Mouse (Mus musculus): ENCODE measurements around the gene Hrh3. TPM values are rescaled to one million over a fixed set of nuclear protein-coding genes. Genes with fewer than 3 reads are reported as not detected.
A peak's percentile ranks its signal among the peaks of the same experiment; 100 is the strongest.

Hrh3 gene
- polyA plus RNA-seq, 1 experiment from 2014 or later: 0.09 TPM

DNA sequence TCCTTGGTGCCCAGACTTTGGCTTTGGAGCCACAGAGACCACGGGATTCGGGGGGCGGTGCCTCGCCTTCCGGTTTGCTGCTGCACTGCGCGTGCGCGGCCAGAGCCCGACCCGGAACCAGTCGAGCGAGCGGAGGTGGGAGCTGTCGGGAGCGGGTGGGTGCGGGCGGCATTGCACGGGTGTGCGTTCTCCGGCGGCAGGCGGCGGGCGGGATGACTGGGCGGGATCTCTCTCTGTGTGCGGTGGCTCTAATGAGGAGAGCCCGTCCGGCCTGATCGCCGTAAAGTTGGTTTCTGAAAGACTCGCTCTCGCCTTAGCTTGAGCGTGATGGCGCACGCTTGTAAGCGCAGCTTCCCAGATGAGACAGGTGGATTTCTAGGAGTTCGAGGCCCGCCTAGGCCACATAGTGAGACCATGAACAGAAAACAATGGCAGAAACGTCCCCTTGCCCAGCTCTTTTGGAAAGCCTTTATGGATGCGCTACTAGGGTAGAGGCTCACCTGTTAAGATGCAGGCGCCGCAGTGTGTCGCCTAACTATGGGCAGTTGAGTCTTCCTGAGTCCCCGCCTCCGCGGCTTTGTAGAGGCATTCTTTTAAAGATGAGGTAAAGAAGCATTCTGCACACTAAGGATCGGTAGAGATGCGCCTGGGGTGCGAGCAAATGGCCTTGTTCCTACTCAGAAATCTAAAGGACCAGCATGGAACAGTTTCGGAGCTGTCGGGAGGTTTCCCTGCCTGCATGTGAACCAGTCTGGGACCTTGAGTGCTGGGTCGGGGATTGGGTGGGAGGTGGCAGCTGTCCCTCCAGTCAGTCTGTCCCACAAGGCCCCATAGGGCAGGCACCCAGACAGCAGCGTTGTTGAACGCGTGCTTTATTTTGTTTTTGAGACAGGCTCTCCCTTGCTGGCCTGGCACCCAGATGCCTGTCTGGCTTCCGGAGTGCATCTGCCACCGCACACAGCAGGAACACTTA lies 33.5 kb downstream of the Hrh3 start, which contains the start of gene Mtg2:
Mtg2 (plus strand) TSS at position 108 of the 973 bp plus-strand sequence.
- no peaks in the 10 kb centered on the region for H3K27me3 ChIP-seq (replicated peaks; ENCODE audit: control insufficient read depth, insufficient read depth, low read length)
- peak within 1 kb of the TSS; percentile 74 for H3K9ac ChIP-seq (ENCODE audit: low read depth, low read length)
- H3K4me2 ChIP-seq (ENCODE audit: low read depth, low read length): peak within 1 kb of the TSS; percentile 77
- H3K4me3 ChIP-seq (ENCODE audit: low read length): peak within 1 kb of the TSS; percentile 69
- H3K27ac ChIP-seq (ENCODE audit: low read length): peak within 1 kb of the TSS; percentile 58
- no peaks in the 10 kb centered on the region for H3K9me3 ChIP-seq (ENCODE audit: control insufficient read depth, low read length)
- WGBS: 5% methylated on average over 58 of the region's 58 CpGs
- H3K36me3 ChIP-seq (ENCODE audit: control insufficient read depth, insufficient read depth, low read length): 0 out of 2 replicates have a peak, but pooled peaks cover 3% of the 10 kb centered on the region
- peaks cover 8% of the 10 kb centered on the region for H3K4me1 ChIP-seq (ENCODE audit: control insufficient read depth, insufficient read depth, low read length)
- peak; percentile 98 for ATAC-seq

DNA sequence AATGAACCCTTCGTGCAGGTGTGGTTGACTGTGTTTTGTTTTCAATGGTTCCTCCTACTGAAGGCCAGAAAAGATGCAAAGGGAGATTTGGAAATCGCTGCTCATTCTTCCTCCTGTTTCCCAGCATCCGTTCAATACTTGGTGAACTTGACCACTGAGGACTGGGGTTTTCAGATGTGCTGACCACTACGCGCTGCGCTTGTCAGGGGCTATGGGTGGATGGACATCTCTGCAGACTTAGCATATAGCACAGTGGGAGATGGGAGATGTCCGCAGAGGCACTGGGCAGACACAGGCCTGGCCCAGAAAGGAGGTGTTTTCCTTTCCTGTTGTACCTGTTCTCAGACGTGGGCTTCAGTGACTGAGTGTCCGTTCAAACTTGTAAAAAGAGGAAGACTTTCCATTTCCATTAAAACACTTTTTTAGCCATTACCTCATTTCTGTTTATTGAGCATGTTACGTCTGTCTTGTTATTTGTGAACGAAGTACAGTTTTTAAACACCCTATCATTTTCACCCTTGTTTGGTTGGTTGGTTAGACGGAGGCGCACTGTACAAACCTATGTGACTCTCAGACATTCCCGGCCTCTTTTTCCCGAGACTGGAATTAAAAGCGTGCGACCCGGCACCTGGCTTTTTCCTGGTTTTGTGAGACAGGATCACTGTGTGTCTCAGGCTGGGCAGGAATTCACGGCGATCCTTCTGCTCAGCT lies 34.4 kb downstream of the Hrh3 start:
- ATAC-seq: peak; percentile 77
- peak overlapping the region; percentile 69 for H3K4me3 ChIP-seq (ENCODE audit: low read length)
- 0 out of 2 replicates have a peak, but pooled peaks cover 3% of the 10 kb centered on the region for H3K36me3 ChIP-seq (ENCODE audit: control insufficient read depth, insufficient read depth, low read length)
- peaks cover 8% of the 10 kb centered on the region for H3K4me1 ChIP-seq (ENCODE audit: control insufficient read depth, insufficient read depth, low read length)
- WGBS: 31% methylated on average over 20 of the region's 20 CpGs
- peak overlapping the region; percentile 74 for H3K9ac ChIP-seq (ENCODE audit: low read depth, low read length)
- peak overlapping the region; percentile 58 for H3K27ac ChIP-seq (ENCODE audit: low read length)
- peak overlapping the region; percentile 77 for H3K4me2 ChIP-seq (ENCODE audit: low read depth, low read length)
- H3K9me3 ChIP-seq (ENCODE audit: control insufficient read depth, low read length): no peaks in the 10 kb centered on the region
- no peaks in the 10 kb centered on the region for H3K27me3 ChIP-seq (replicated peaks; ENCODE audit: control insufficient read depth, insufficient read depth, low read length)

DNA sequence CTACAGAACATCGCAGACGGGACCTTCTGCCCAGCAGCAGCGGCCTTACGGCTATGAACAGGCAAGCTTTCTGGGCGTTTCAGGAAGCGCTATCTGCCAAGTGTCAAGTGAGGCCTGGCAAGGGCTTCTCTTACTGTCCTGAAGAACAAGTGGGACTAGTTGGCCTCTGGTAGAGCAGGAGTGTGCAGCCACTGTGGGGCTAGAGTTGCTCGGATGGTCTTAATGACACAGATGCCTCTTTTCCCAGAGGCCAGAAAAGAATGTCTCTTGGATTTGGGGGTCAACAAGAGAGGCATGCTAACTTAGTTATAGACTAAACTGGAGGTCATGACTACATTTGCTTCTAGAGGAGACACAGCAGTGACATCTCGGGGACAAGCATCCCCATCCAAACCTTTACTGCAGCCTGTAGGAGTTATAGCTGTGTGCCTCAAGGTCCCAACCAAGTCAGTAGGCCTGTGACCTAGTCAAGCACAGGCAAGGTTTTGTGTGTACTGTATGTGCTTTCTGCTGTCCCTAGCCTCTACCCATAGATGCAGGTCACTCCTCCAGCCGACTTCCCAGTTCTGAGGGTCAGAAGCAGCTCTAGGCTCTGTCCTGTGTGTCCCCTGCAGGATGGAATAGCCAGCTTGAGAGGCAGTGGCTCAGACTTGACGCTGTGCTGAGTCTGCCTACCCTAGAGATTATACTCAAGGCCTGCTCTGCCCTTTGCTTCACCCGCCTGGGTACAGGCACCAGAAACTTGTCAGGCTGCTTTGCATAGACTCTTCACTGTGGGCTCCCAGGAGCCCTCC lies 40.8 kb downstream of the Hrh3 start:
- ATAC-seq: no peak
- WGBS: 95% methylated on average over 11 of the region's 11 CpGs
- H3K36me3 ChIP-seq (ENCODE audit: control insufficient read depth, insufficient read depth, low read length): peaks cover 3% of the 10 kb centered on the region; the same call in 1 of the 2 replicates

DNA sequence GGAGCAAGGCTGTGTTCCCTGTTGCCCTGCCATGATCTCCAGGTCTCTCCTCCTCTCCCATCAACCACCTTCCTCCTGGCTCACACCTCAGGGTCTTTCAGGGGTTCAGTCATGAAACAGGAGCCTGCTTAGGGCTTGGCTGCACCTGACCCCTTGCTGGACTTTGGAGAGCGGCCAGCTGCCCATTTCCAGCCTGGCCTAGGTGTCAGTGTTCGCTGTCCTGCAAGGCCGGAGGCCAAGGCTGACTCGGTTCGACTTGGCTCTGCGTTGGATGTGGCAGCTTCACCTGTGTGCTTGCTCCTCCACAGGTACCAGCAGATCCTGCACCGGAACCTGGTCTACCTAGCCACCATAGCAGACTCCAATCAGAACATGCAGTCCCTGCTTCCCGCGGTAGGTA lies 51.3 kb downstream of the Hrh3 start:
- Histone ChIP-seq H3K4me1 (ENCODE audit: control insufficient read depth, insufficient read depth, low read length) (no peaks in the 10 kb centered on the region), H3K36me3 (ENCODE audit: control insufficient read depth, insufficient read depth, low read length) (peaks cover 9% of the 10 kb centered on the region; the same call in 1 of the 2 replicates), H3K9me3 (ENCODE audit: control insufficient read depth, low read length) (no peaks in the 10 kb centered on the region), H3K27me3 (replicated peaks; ENCODE audit: control insufficient read depth, insufficient read depth, low read length) (no peaks in the 10 kb centered on the region), H3K9ac (ENCODE audit: low read depth, low read length) (no peak overlapping the region), H3K4me2 (ENCODE audit: low read depth, low read length) (no peak overlapping the region), H3K27ac (ENCODE audit: low read length) (no peak overlapping the region), H3K4me3 (ENCODE audit: low read length) (no peak overlapping the region)
- 94% methylated on average over 9 of the region's 9 CpGs for WGBS
- ATAC-seq: no peak

More for the DNA sequence above, 40.8 kb downstream of the Hrh3 start:
- no peaks in the 10 kb centered on the region for H3K4me1 ChIP-seq (ENCODE audit: control insufficient read depth, insufficient read depth, low read length)
- H3K27me3 ChIP-seq (replicated peaks; ENCODE audit: control insufficient read depth, insufficient read depth, low read length): no peaks in the 10 kb centered on the region
- H3K9ac ChIP-seq (ENCODE audit: low read depth, low read length): no peak overlapping the region
- H3K9me3 ChIP-seq (ENCODE audit: control insufficient read depth, low read length): no peaks in the 10 kb centered on the region
- H3K4me3 ChIP-seq (ENCODE audit: low read length): no peak overlapping the region
- H3K4me2 ChIP-seq (ENCODE audit: low read depth, low read length): no peak overlapping the region
- H3K27ac ChIP-seq (ENCODE audit: low read length): no peak overlapping the region

DNA sequence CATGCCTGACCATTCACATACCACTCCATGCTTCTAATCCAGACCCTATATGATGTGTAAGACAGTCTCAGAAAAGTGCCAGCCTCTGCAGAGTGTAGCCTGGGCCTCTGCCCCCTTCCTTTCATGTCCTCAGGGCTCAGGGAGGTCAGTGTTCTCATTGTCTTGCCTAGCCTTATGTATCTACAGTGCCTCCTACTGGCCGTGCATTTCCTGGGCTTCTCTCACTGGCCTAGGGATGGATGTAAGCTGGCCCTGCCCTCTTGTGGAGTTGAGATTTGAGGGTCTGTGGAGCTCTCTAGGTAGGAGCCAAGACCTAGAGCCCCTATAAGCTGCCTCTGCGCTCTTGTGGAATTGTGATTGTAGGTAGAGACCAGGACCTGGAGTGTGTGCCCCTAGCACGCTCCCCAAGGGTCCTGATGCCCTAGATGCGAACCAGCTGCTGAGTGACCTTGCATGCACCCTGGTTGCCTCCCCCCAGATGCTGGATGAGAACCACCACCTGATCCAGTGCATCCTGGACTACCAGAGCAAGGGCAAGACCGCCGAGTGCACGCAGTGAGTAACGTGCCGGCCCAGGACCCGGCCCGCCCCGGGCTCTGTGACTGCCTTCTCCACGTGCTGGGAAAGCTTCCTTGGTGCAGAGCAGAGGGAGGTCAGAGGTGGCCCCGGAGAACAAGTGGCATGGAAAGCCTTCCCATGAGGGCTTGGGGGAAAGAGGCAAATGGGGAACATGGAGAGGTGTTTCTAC lies 52.1 kb downstream of the Hrh3 start:
- ATAC-seq: 0 out of 2 replicates have a peak, but pooled peaks have one; percentile 8
- Histone ChIP-seq H3K27ac (ENCODE audit: low read length) (no peak overlapping the region), H3K4me2 (ENCODE audit: low read depth, low read length) (no peak overlapping the region), H3K36me3 (ENCODE audit: control insufficient read depth, insufficient read depth, low read length) (peaks cover 9% of the 10 kb centered on the region; the same call in 1 of the 2 replicates), H3K9ac (ENCODE audit: low read depth, low read length) (no peak overlapping the region), H3K9me3 (ENCODE audit: control insufficient read depth, low read length) (no peaks in the 10 kb centered on the region), H3K4me1 (ENCODE audit: control insufficient read depth, insufficient read depth, low read length) (no peaks in the 10 kb centered on the region), H3K4me3 (ENCODE audit: low read length) (no peak overlapping the region), H3K27me3 (replicated peaks; ENCODE audit: control insufficient read depth, insufficient read depth, low read length) (no peaks in the 10 kb centered on the region)
- 90% methylated on average over 14 of the region's 14 CpGs for WGBS

DNA sequence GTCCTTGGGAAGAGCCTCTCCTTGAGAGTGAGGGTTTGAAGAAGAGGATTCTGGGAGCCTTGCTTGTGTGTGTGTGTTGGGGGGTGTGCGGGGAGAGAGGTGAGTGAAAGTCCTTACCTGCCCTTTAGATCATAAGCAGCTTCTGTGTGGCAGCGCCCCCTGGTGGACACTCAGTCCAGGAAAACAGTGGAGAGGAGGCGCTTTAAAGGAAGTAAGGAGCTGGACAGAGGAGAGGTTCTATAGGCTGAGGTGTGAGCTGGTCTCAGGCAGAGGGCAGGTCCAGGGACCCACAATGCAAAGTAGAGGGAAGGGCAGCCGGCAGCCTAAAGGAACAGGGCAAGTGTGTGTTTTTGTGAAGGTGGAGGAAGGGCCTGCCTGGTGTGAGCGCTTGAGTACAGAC lies 53.3 kb downstream of the Hrh3 start:
- no peak overlapping the region for H3K4me2 ChIP-seq (ENCODE audit: low read depth, low read length)
- WGBS: 23% methylated on average over 5 of the region's 5 CpGs
- no peaks in the 10 kb centered on the region for H3K4me1 ChIP-seq (ENCODE audit: control insufficient read depth, insufficient read depth, low read length)
- H3K9ac ChIP-seq (ENCODE audit: low read depth, low read length): no peak overlapping the region
- H3K36me3 ChIP-seq (ENCODE audit: control insufficient read depth, insufficient read depth, low read length): peaks cover 9% of the 10 kb centered on the region; the same call in 1 of the 2 replicates
- no peaks in the 10 kb centered on the region for H3K9me3 ChIP-seq (ENCODE audit: control insufficient read depth, low read length)
- H3K4me3 ChIP-seq (ENCODE audit: low read length): no peak overlapping the region
- H3K27ac ChIP-seq (ENCODE audit: low read length): no peak overlapping the region
- no peaks in the 10 kb centered on the region for H3K27me3 ChIP-seq (replicated peaks; ENCODE audit: control insufficient read depth, insufficient read depth, low read length)
- ATAC-seq: peak; percentile 77

Other genes starting within 250 kb of the Hrh3 start
- 1.8 and 2.5 TPM in 2 replicates for gene Taf4, start 127.8 kb downstream of the Hrh3 start, polyA plus RNA-seq (2015; fragmentation: Nextera tagmentation; extraction: Ambion mirVana)
- 2.4 and 2.5 TPM in 2 replicates for gene Lsm14b, start 79.5 kb downstream of the Hrh3 start, polyA plus RNA-seq (2015; fragmentation: Nextera tagmentation; extraction: Ambion mirVana)
- 515 and 554 TPM in 2 replicates for gene Psma7, start 62.1 kb downstream of the Hrh3 start, polyA plus RNA-seq (2015; fragmentation: Nextera tagmentation; extraction: Ambion mirVana)
- 3.4 and 3.7 TPM in 2 replicates for gene Ss18l1, start 62.0 kb downstream of the Hrh3 start, polyA plus RNA-seq (2015; fragmentation: Nextera tagmentation; extraction: Ambion mirVana)
- 25.4 and 31.0 TPM in 2 replicates for gene Mtg2, start 33.9 kb downstream of the Hrh3 start, polyA plus RNA-seq (2015; fragmentation: Nextera tagmentation; extraction: Ambion mirVana)
- gene Osbpl2, start 14.8 kb upstream of the Hrh3 start, polyA plus RNA-seq (2015; fragmentation: Nextera tagmentation; extraction: Ambion mirVana): 30.4 and 32.4 TPM in 2 replicates
- 172 and 194 TPM in 2 replicates for gene Adrm1, start 67.0 kb upstream of the Hrh3 start, polyA plus RNA-seq (2015; fragmentation: Nextera tagmentation; extraction: Ambion mirVana)
- gene Lama5, start 121.4 kb upstream of the Hrh3 start, polyA plus RNA-seq (2015; fragmentation: Nextera tagmentation; extraction: Ambion mirVana): 26.7 and 29.7 TPM in 2 replicates
- 471 and 487 TPM in 2 replicates for gene Rps21, start 152.9 kb upstream of the Hrh3 start, polyA plus RNA-seq (2015; fragmentation: Nextera tagmentation; extraction: Ambion mirVana)
- 2.8 and 4.8 TPM in 2 replicates for gene Cables2, start 169.0 kb upstream of the Hrh3 start, polyA plus RNA-seq (2015; fragmentation: Nextera tagmentation; extraction: Ambion mirVana)
- 2.5 TPM in 2 replicates for gene Rbbp8nl, start 185.4 kb upstream of the Hrh3 start, polyA plus RNA-seq (2015; fragmentation: Nextera tagmentation; extraction: Ambion mirVana)
- gene Gata5, start 230.2 kb upstream of the Hrh3 start, polyA plus RNA-seq (2015; fragmentation: Nextera tagmentation; extraction: Ambion mirVana): 10.3 and 11.6 TPM in 2 replicates

All from intestine, embryonic 16.5 days (tissue).